Mouse (Mus musculus) adrenal gland, adult (tissue): ENCODE results near the gene Cep164.
"Not testable (repeated sequence)": the region's sequence is repeated elsewhere in the genome, so short reads cannot be mapped to it uniquely, and the experiment has no call there.

ENCODE experiments used
- DNase-seq, 2 experiments: peaks; one replicate each; pipeline ENCODE4 v3.0.0; 2022 to 2023; ENCODE audit warnings: low spot score in 1 of 2; ENCODE audit not compliant: inconsistent age in 2 of 2

The Cep164 gene

GRCm38 (mm10) chr9:45828291-45828963 lies at the start of gene Cep164:
Gene Cep164, minus strand, starts transcription at chr9:45828691.
- peak; percentile 92 to 96 for DNase-seq

DNA sequence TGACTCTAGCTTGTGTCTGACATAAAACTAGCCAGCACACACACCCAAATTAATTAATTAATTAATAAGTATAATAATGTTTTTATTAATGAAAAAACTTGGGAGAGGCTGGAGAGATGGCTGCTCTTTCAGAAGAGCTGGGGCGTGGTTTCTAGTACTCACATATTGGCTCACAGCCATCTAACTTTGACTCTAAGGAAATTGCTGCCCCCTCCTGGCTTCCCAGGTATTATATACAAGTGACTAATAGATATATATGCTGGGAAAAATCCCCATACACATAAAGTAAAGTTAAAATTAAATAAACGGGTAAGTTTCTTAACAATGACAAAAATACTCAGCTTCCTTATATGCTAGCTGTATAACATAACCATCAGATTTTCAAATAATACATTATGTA lies 49.4 kb upstream of the Cep164 start:
- peak in 1 of 2 experiments; percentile 73 for DNase-seq

- DNase-seq = no peak
Observed at GRCm38 (mm10) chr9:45870265-45870664, 41.8 kb upstream of the Cep164 start.

- no peak for DNase-seq
Observed at GRCm38 (mm10) chr9:45869181-45869580, 40.7 kb upstream of the Cep164 start.

- no peak for DNase-seq
Observed at GRCm38 (mm10) chr9:45861813-45862212, 33.3 kb upstream of the Cep164 start.

DNA sequence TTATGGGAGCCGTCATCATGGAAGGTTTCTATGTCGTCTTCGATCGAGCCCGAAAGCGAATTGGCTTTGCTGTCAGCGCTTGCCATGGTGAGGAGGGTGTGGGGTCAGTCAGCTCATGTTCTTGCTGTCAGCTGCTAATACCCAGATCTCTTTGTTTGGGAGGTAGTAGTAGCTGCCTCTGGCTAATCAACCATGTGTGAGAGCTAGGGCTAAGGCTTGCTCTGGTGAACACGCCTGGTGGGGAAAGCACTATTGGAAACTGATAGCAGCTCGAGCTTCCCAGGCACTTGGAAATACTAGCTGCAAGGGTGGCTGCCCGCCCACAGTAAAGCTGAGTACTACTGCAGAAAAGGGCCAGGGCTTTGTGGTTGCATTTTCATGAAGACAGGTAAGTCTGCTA lies 30.9 kb upstream of the Cep164 start:
- DNase-seq = no peak

DNA sequence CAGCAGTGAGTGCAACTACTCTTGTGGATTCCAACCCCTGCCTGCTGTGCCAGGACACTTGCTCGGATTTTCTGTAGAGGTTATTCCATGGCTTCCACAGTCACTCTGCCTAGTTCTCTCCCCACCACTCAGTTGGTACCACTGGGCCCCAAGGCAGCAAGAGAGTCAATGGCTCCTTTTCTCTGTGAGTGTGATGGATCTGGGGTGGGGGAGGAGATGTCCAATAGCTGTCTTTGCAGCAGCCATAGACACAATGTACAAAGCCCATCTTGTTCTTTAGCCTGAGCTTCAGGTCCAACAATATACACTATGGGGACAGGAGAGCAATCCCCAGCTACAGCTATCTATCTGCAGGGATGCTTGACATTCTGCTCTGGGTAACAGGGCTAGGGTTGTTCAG lies 25.6 kb upstream of the Cep164 start:
- DNase-seq = no peak

DNA sequence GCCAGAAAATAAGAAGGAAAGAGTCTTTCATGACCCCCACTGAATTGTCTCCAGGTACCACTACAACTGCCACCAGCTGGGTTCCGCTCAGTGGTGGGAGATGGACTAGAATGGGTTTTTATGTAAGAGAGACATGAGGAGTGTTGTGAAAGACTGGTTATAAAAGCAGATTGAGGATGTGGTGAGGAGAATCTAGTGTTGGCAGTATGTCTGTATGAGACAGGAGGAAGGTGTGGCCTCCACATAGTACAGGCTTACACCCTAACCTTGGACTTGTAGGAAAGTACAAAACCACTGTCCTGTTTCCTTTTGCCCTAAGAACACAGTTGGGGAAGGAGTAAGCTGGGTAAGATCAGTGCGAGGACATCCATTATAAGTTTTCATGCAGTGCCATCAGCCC lies 25.2 kb upstream of the Cep164 start:
- no peak for DNase-seq

GRCm38 (mm10) chr9:45851776-45852175 lies 23.3 kb upstream of the Cep164 start:
- no peak for DNase-seq

DNA sequence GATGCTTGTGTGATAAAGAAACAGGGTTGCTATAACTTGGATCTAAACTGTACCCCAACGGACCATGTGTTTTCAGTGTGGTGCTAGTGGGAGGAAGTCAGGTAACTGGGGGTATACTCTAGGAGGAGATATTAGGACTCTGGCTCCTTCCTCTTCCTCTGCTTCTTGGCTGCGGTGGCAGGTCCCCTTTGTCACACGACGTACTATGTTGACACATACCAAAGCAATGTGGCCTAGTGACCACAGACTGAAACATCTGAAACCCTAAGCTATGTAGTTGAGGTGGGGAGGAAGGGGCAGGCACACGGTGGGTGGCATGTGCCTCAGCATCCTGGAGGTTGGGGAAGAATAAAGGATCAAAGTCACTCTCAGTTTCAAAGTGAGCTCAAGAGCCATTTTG lies 22.8 kb upstream of the Cep164 start:
- no peak for DNase-seq

DNA sequence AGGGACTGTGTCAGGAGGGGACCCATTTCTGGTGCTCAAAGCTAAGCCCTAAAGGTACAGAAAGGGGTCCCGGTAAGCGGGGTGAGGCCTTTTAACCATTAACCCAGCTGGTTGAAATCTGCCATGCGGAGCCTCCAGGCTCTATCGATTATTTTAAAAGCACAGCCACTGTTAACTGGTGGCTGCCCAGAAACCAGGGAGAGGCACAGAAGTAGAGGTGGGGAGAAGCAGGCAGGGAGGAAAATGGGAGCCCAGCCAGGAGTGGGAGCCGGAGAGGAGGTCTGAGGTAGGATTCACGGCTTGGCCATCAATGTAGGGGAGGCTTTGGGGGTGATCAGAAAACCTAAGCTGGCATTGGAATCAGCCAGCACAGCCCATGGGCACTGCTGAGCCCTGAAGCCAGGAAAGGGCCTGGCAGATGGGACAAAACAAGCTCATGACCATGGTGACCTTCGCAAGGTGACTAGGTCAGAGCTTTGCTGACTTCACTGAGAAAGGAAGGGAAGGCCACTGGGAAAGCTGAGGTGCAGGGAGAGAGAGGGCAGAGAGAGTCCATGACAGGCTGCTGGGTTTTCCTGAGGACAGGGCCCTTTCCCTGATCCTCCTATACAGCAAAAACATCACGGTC lies 22.2 kb upstream of the Cep164 start:
- DNase-seq = peak in 1 of 2 experiments; percentile 64

DNA sequence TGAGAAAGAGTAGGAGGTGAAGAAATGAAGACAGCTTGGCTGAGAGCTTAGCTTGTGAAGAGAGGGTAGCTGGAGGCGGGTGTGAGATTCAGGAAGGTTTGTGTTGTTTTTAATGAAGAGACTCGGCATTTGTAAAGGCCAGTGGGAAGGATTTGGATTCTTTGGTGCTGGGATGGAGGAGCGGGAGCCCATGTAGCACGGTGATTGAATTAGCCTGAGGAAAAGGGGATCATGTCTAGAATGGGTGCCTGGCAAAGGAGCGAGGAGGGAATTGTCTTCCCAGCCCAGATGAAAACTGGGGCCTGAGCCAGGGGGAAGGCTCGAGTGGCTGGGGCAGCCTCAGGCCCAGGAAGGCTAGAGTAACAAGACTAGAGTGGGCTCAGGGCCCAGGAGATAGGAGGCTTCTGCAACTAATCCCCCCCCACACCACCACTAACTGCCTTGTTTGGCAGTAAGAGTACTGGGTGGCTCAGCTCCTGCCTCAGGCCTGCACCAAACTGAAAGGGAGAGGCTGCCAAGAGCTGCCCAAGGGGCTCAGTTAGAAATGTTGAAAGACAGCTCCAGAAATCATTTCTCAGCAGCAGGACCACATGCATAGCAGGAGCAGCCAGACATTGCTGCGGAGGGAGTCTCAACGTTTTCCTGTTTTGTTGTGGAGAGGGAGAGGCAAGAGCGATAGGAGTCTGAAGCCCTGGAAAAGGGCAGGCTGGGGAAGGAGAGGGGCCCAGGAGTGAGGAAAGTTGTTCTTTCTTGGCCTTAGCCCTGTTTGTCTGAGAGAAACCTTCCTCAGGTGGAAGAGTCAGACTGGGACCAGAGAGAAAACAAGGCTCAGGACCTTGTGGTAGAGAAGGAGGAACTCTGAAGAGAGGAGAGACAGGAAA lies 21.3 kb upstream of the Cep164 start:
- peak in 1 of 2 experiments; percentile 53 for DNase-seq

GRCm38 (mm10) chr9:45846891-45847460 lies 18.5 kb upstream of the Cep164 start:
- no peak for DNase-seq

DNA sequence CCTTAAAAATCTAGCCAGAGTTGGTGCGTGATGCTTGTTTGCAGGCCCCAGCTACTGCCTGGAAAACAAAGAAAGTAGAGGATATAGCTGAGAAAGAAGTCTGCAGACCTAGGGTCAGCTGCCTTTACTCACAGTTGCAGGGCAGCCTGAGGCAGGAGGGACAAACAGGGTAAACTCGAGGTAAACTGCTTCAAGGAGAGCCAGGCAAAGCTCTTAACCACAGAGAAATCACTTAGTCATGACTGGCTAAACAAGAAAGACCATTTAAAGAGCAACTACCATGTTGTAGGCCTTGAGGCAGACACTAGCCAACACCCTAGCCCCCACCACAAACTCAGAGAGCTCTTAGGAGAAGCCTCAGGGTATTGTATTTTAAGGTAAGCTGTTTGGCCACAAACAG lies 17.7 kb upstream of the Cep164 start:
- not testable (repeated sequence) for DNase-seq

DNA sequence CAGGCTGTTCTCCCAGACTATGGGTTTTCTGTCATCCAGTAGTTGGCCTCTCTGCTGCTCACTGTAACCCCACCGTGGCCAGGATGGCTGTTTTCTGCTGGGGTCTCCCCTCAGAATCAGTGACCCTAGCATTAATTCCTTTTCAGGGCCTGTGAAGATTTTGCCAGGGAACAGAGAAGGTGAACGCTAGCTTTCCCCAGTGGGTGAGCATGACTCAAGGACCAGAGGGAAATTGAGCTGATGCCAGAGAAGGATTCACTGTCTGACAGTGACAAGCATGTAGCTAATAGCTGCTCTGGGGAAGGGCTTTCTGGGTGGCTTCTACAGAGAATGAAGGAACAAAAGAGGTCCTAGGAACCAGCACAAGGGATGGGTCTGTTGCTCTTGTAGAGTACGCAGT lies 17.1 kb upstream of the Cep164 start:
- DNase-seq = peak; percentile 29 to 72

DNA sequence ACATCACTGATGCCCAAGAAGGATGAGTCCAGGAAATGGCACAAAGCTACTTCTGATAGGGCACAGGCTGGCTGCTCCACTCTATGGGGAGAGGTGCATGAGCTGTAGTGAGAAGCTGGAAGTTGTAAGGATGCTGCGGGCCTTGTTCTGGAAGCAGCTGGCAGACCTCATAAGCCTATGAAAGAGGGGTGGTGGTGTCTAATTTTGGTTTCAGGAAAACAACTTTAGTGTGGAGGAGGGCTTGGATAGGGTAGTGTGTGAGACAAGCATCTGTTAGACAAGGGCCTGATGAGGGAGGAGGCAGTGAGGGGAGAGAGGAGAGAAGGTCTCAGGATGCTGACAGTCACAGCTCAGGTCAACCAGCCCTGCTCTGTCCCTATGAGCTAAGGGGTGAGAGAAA lies 15.3 kb upstream of the Cep164 start:
- DNase-seq = no peak

DNA sequence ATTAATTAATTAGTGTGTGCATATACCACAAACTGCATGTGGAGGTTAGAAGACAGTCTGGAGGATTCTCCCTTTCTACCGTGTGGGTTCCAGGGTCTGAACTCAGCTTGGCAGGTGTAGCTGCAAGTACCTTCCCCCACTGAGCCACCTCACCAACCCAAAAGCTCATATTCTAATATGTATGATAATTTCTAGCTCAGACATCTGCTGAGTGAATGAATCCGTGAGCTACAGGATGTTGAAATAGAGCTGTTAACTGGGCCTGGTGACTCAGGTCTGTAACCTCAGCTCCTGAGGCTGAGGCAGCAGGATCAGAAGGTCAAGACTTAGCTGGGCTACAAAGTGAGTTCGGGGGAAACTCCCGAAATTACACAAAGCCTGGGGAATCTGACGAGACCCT lies 14.5 kb upstream of the Cep164 start:
- peak in 1 of 2 experiments; percentile 61 for DNase-seq

DNA sequence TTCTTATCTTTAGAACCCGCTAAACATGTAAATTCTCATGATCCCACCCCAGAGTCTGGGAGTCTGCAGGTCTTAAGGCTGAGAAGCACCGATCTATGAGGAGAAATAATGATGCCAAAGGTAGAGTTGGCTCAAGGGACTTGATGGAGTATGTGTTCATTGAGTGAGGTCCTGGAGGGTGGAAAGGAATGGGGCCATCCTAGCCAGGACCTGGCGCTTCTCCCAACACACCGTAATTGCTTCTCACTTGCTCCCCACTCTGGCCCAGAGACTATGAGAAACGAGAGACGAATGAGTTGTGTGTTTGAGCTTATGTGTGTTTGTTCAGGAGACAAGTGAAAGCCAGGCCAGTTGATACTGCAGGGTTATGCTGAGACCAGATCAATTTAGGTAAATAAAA lies 13.0 kb upstream of the Cep164 start:
- DNase-seq = no peak

DNA sequence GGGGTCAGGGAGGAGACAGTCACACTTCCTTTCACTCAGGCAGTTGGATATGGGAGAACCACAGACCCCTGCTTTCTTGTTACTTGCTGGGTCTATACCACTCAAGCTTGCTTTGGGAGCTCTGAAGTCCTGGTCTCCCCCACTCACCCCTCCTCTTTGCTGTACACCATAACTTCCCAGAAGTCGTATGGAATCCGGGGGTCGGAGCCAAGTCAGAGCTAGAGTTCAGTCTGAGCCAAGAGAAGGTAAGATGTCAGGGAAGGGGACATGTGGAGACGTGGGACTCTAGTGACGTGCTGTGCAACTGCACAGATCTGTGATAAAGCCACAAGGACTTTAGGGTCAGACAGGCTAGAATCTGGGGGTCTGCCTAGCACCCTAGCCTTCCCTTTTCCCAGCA lies 11.8 kb upstream of the Cep164 start:
- DNase-seq = no peak

GRCm38 (mm10) chr9:45839982-45840300 lies 11.4 kb upstream of the Cep164 start:
- no peak for DNase-seq

DNA sequence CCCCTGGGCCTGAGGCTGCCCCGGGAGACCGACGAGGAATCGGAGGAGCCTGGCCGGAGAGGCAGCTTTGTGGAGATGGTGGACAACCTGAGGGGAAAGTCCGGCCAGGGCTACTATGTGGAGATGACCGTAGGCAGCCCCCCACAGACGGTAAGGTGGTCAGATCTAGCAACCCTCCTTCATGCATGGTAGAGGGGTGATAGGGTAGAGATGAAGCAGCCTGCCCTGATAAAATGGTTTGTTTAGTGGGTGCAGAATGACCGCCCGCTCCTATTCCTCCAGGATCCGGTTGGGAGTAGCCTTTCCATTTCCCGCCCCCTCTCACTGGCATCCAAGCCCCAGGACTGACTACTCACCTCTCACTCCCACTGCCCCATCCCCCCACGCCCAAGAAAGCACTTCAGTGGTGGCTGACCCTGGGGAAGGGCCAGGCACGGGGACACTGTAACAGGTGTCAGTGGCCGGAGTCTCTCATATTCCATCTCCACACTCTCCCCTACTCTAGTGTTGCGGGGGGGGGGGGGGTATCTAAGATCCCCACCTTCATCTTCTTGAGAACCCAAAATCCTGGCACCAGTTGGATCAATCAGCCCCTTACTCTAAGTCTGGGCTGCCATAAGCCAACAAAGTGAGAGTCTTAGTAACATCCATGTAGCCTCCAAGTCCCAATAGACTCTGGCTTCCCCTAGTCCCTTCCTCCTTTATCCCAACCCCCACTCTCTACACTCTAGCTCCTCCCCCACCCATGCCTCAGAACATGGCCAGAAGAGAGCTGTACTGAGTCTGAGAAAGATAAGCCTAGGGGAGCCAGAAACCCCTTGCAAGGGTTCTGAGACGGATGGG lies 10.9 kb upstream of the Cep164 start:
- DNase-seq = peak; percentile 30 to 75
